Mouse (Mus musculus) G1E (cell line): ENCODE measurements around the gene Ptpn4. TPM values are rescaled to one million over a fixed set of nuclear protein-coding genes. Genes with fewer than 3 reads are reported as not detected.
A peak's percentile ranks its signal among the peaks of the same experiment; 100 is the strongest.

ENCODE experiments used
- ATAC-seq: 2 replicates; pipeline ENCODE4 v1.8.0; 2016; ENCODE audit warnings: mild to moderate bottlenecking; ENCODE audit not compliant: insufficient number of reproducible peaks, poor library complexity, low FRiP score, severe bottlenecking; ENCODE audit errors: extremely low read depth
- DNase-seq: peaks from one replicate; pipeline ENCODE4 v3.0.0; 2012; ENCODE audit warnings: low spot score
- H3K27me3 ChIP-seq: 2 replicates; pipeline ENCODE4 v1.6.1; 2012; ENCODE audit warnings: mild to moderate bottlenecking, low read length, inconsistent platforms; ENCODE audit not compliant: insufficient read depth
- H3K36me3 ChIP-seq: replicated peaks from 2 replicates; pipeline ENCODE3; 2012; ENCODE audit warnings: mild to moderate bottlenecking, inconsistent platforms
- H3K4me1 ChIP-seq: 2 replicates; pipeline ENCODE4 v1.6.1; 2012; ENCODE audit warnings: low read depth, low read length, inconsistent platforms, mixed read lengths; ENCODE audit not compliant: insufficient read depth
- H3K4me3 ChIP-seq: 2 replicates; pipeline ENCODE4 v1.5.1; 2012; ENCODE audit warnings: low read depth, mild to moderate bottlenecking, inconsistent platforms, low read length, moderate library complexity, mixed read lengths
- H3K9me3 ChIP-seq: replicated peaks from 2 replicates; pipeline ENCODE4 v1.6.1; 2012; ENCODE audit warnings: inconsistent platforms
- CTCF ChIP-seq: IDR thresholded peaks from 2 replicates; pipeline ENCODE4 v1.5.1; 2012; ENCODE audit warnings: low read depth, low read length, inconsistent platforms, mixed read lengths
- GATA1 ChIP-seq: IDR thresholded peaks from 2 replicates; pipeline ENCODE4 v1.6.1; 2012; ENCODE audit warnings: borderline replicate concordance, low read length, inconsistent platforms, mixed read lengths
- GATA2 ChIP-seq: IDR thresholded peaks from 2 replicates; pipeline ENCODE4 v1.6.1; 2012; ENCODE audit warnings: low read depth, low read length, inconsistent platforms, borderline replicate concordance
- POLR2AphosphoS5 ChIP-seq: IDR thresholded peaks from 2 replicates; pipeline ENCODE4 v1.6.1; 2012; ENCODE audit warnings: low read depth, low read length, inconsistent platforms; ENCODE audit not compliant: insufficient replicate concordance
- TAL1 ChIP-seq: conservative IDR thresholded peaks from 2 replicates; pipeline ENCODE4 v1.6.1; 2012; ENCODE audit warnings: low read depth, low read length, inconsistent platforms, mixed read lengths
- polyA plus RNA-seq: library from polyadenylated mRNA; stranded (reverse); fragments of >175 nt; gene quantifications from 2 replicates; pipeline ENCODE4 v1.2.3, GENCODE M21; 2012
- total RNA-seq, 2 experiments: library from RNA; stranded (forward) in 1 of 2; stranded (reverse) in 1 of 2; fragments of 200-1000 nt in 1 of 2; fragments of >200 nt in 1 of 2; fragmentation: Nextera tagmentation in 1 of 2; gene quantifications; 2 replicates each; pipeline ENCODE4 v1.2.3; 2014 to 2017

Ptpn4 gene
- total and polyA plus RNA-seq, 3 experiments: 9.6 to 81.3 (median 28.4) TPM

DNA sequence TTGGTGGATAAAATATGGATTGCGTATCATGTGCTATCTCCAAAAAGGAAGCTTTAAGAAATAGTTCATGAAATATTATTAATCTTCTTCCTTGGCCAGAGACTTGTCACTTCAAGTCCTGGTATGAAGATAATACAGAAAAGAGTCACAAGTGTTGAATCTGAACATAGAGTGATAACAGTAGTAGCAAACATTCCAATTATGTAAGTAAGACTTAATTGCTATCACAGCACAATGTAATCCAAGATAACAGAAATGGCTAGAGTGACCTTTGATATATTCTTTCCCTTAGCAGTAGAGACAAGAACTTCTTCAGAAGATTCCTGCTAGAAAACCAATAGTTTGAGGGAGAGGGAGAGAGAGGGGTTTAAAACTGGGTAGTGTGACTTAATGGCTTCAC is 140.6 kb downstream of the Ptpn4 start:
- Histone ChIP-seq H3K9me3 (no peaks in the 10 kb centered on the region), H3K4me3 (no peak overlapping the region), H3K36me3 (peaks cover 31% of the 10 kb centered on the region), H3K27me3 (no peaks in the 10 kb centered on the region), H3K4me1 (no peaks in the 10 kb centered on the region)
- no peak for DNase-seq
- TF ChIP-seq GATA2 (no peak), CTCF (no peak), GATA1 (no peak), POLR2AphosphoS5 (no peak), TAL1 (no peak)
- ATAC-seq: no peak

DNA sequence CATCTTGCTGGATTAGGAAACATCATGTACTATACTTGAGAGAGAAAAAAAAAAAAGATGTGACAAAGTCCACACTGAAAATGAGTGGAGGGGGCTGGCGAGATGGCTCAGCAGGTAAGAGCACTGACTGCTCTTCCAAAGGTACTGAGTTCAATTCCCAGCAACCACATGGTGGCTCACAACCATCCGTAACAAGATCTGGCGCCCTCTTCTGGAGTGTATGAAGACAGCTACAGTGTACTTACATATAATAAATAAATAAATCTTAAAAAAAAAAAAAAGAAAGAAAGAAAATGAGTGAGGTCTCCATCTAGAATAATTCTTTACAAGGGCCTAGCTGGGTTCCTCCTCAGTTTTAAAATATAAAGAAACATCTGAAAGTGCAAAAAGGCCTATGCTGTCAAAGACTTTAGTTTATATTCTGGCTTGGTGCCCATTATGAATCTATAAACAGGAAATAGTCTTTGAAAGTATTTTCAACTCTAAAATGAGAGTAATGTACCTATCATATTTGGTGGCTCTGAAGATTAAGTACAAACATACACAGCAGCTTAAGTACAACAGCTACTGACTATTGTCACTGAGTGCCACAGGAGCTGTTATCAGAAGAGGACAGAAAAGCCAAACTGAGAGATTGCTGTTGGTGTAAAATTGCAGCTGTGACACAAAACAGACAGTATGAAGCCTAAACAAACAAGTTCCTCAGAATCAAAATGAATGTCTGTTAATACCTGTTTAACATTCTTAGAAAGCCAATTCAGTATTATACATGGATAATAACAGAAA is 151.4 kb downstream of the Ptpn4 start:
- 0 out of 2 replicates have a peak, but pooled peaks cover 4% of the 10 kb centered on the region for H3K4me1 ChIP-seq
- no peaks in the 10 kb centered on the region for H3K27me3 ChIP-seq
- no peaks in the 10 kb centered on the region for H3K9me3 ChIP-seq
- ATAC-seq (no peak), DNase-seq (no peak)
- no peak for TF ChIP-seq POLR2AphosphoS5
- no peak for TF ChIP-seq GATA1
- no peak for TF ChIP-seq GATA2
- TF ChIP-seq TAL1: no peak
- TF ChIP-seq CTCF: no peak
- H3K36me3 ChIP-seq: peaks cover 41% of the 10 kb centered on the region
- no peak overlapping the region for H3K4me3 ChIP-seq

DNA sequence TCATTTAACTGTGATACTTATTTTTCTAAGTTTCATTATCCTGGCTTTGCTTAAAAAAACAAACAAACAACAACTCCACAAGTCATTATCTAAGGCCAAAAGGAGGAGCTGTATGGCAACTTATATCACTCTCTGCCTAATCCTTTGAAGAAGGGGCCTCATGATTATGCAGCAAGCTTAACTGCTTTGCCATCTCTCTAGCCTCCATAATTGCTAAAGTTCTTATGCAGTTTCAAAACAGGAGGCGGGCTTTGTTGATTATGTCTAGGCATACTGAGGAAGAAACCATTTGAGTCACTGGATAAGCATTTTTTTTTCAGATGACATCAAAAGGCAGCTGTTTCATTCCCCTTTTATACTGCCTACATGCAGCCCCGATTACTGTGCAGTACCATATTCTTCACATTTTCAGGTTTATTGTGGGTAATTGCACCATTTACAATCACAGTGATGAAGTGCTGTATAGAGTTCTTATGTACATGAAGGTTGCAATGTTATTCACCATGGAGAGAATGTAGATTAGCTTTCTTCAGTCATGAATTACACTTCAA is 155.7 kb downstream of the Ptpn4 start:
- ATAC-seq: no peak
- TF ChIP-seq GATA2: no peak
- no peak for TF ChIP-seq TAL1
- TF ChIP-seq GATA1: no peak
- TF ChIP-seq POLR2AphosphoS5: no peak
- no peak for TF ChIP-seq CTCF
- Histone ChIP-seq H3K9me3 (no peaks in the 10 kb centered on the region), H3K4me1 (0 out of 2 replicates have a peak, but pooled peaks cover 4% of the 10 kb centered on the region), H3K4me3 (no peak overlapping the region), H3K27me3 (no peaks in the 10 kb centered on the region), H3K36me3 (peaks cover 47% of the 10 kb centered on the region)
- DNase-seq: no peak

DNA sequence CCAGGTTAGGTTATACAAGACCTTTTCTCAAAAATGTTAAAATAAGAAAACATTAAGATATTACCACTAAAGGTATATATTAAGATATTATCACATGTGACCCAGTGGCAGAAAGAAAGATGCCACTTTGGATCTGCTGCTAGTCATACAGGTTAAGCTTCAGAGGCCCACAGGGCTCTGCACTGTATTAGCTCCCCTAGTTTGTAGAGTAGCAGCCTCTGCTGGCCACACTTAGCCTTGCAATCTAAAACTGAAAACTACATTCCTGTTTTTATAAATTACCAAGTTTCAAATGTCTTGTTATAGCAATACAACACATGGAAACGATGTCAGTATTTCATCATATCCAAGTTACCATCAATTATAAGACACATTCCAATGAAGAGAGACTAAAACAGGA is 162.4 kb downstream of the Ptpn4 start:
- TF ChIP-seq GATA2: no peak
- peak; percentile 83 for TF ChIP-seq CTCF
- DNase-seq (peak; percentile 5), ATAC-seq (peak; percentile 70)
- Histone ChIP-seq H3K36me3 (peaks cover 36% of the 10 kb centered on the region), H3K27me3 (no peaks in the 10 kb centered on the region), H3K4me1 (no peaks in the 10 kb centered on the region), H3K4me3 (no peak overlapping the region), H3K9me3 (no peaks in the 10 kb centered on the region)

DNA sequence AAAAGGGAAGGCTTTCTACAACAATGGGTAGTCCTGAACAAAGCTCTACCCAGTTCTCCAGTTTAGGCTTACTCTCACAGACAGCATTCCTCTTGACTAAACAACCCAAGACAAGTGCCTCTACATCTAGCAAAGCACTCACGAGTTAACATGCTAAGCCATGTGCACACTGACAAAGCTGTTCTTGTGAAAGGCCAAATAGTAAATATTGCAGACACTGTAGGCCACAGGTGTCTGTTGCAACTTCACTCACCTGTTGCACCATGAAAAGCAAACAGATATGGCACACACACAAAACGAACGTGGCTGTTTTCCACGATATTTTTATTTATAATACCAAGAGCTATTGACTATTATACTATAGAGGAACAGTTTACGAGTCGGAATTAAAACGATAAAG is 170.5 kb downstream of the Ptpn4 start:
- ATAC-seq (no peak), DNase-seq (no peak)
- Histone ChIP-seq H3K4me3 (no peak overlapping the region), H3K4me1 (no peaks in the 10 kb centered on the region), H3K9me3 (no peaks in the 10 kb centered on the region), H3K36me3 (peaks cover 25% of the 10 kb centered on the region), H3K27me3 (no peaks in the 10 kb centered on the region)
- no peak for TF ChIP-seq CTCF
- TF ChIP-seq TAL1: no peak
- TF ChIP-seq GATA2: no peak
- TF ChIP-seq POLR2AphosphoS5: no peak
- no peak for TF ChIP-seq GATA1

DNA sequence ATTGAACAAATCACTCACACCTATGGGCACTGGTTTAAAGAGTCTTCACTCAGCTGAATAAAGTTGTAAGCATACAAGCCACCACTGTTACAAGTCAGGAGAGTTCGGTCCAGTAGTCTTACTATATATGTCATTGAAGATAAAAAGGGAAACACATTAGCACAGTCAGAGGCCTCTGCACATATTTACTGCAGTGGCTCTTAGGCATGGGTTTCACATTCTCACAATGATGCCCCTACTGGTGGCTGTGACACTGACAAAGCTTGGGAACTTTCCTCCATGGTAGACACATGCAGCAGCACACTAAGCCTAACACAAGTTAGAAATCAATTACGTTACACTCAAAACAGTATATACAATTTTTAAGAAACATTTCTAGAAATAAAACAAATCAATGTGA is 183.1 kb downstream of the Ptpn4 start:
- Histone ChIP-seq H3K4me1 (peaks cover 10% of the 10 kb centered on the region), H3K4me3 (no peak overlapping the region), H3K9me3 (no peaks in the 10 kb centered on the region), H3K36me3 (peaks cover 17% of the 10 kb centered on the region), H3K27me3 (no peaks in the 10 kb centered on the region)
- ATAC-seq: no peak; the same call in 1 of the 2 replicates
- no peak for TF ChIP-seq GATA1
- TF ChIP-seq GATA2: no peak
- no peak for TF ChIP-seq TAL1
- TF ChIP-seq POLR2AphosphoS5: no peak
- TF ChIP-seq CTCF: no peak
- DNase-seq: no peak
